Mouse (Mus musculus) hindbrain, embryonic 16.5 days (tissue): ENCODE measurements around the gene Fam213b. TPM values are rescaled to one million over a fixed set of nuclear protein-coding genes. Genes with fewer than 3 reads are reported as not detected.

Experiments used
- ATAC-seq: fragments of 200-750 bp; cut with Nextera tagmentation; 2 replicates; pipeline ENCODE4 v1.8.0; 2017; ENCODE audit warnings: moderate TSS enrichment, moderate library complexity
- H3K27ac ChIP-seq: fragments of 300-500 bp; sonication (generic); 2 replicates; pipeline ENCODE4 v1.5.1; 2014; ENCODE audit warnings: low read depth, mild to moderate bottlenecking, control low read depth, low read length, moderate library complexity
- H3K27me3 ChIP-seq: fragments of 300-500 bp; sonication (generic); replicated peaks from 2 replicates; pipeline ENCODE4 v1.6.1; 2014; ENCODE audit warnings: low read length; ENCODE audit not compliant: control insufficient read depth, insufficient read depth
- H3K36me3 ChIP-seq: fragments of 300-500 bp; sonication (generic); 2 replicates; pipeline ENCODE4 v1.6.1; 2014; ENCODE audit warnings: mild to moderate bottlenecking, low read length, moderate library complexity, mixed read lengths; ENCODE audit not compliant: control insufficient read depth, insufficient read depth
- H3K4me1 ChIP-seq: fragments of 300-500 bp; sonication (generic); 2 replicates; pipeline ENCODE4 v1.6.1; 2014; ENCODE audit warnings: low read depth, low read length; ENCODE audit not compliant: control insufficient read depth, insufficient read depth
- H3K4me2 ChIP-seq: fragments of 300-500 bp; sonication (generic); 2 replicates; pipeline ENCODE4 v1.6.1; 2014; ENCODE audit warnings: mild to moderate bottlenecking, low read length, control low read depth, moderate library complexity
- H3K4me3 ChIP-seq: fragments of 300-500 bp; sonication (generic); 2 replicates; pipeline ENCODE4 v1.5.1; 2014; ENCODE audit warnings: mild to moderate bottlenecking, low read length, control low read depth, moderate library complexity
- H3K9ac ChIP-seq: fragments of 300-500 bp; sonication (generic); 2 replicates; pipeline ENCODE4 v1.6.1; 2014; ENCODE audit warnings: low read depth, mild to moderate bottlenecking, control low read depth, low read length, moderate library complexity
- H3K9me3 ChIP-seq: fragments of 300-500 bp; sonication (generic); 2 replicates; pipeline ENCODE4 v1.6.1; 2014; ENCODE audit warnings: mild to moderate bottlenecking, low read length, moderate library complexity; ENCODE audit not compliant: control insufficient read depth
- WGBS: fragments of 180-500 bp; shearing (Covaris S2); extraction: QIAGEN DNeasy Blood & Tissue Kit; methylation state at CpG from one replicate; pipeline ENCODE4 v1.1.7; 2014; 5-methylcytosine and 5-hydroxymethylcytosine counted together
- polyA plus RNA-seq: library from polyadenylated mRNA; unstranded; fragments of >200 nt; fragmentation: Nextera tagmentation; extraction: Ambion mirVana; gene quantifications from 2 replicates; pipeline ENCODE4 v1.2.1, GENCODE M21; 2015

Fam213b gene
- polyA plus RNA-seq, 1 experiment from 2014 or later, result 80.1 TPM

- no peaks in the 10 kb centered on the region for H3K27me3 ChIP-seq
- no peak overlapping the region for H3K27ac ChIP-seq
- no peak overlapping the region for H3K9ac ChIP-seq
- H3K9me3 ChIP-seq, result no peaks in the 10 kb centered on the region
- WGBS, result 81% methylated on average over 2 of the region's 2 CpGs
- peaks cover 4% of the 10 kb centered on the region for H3K4me1 ChIP-seq
- no peaks in the 10 kb centered on the region for H3K36me3 ChIP-seq
- no peak overlapping the region for H3K4me2 ChIP-seq
- ATAC-seq, result no peak
- H3K4me3 ChIP-seq, result no peak overlapping the region
These were observed 12.7 kb upstream of the Fam213b start for GRCm38 (mm10) chr4:154911644-154912043.

DNA sequence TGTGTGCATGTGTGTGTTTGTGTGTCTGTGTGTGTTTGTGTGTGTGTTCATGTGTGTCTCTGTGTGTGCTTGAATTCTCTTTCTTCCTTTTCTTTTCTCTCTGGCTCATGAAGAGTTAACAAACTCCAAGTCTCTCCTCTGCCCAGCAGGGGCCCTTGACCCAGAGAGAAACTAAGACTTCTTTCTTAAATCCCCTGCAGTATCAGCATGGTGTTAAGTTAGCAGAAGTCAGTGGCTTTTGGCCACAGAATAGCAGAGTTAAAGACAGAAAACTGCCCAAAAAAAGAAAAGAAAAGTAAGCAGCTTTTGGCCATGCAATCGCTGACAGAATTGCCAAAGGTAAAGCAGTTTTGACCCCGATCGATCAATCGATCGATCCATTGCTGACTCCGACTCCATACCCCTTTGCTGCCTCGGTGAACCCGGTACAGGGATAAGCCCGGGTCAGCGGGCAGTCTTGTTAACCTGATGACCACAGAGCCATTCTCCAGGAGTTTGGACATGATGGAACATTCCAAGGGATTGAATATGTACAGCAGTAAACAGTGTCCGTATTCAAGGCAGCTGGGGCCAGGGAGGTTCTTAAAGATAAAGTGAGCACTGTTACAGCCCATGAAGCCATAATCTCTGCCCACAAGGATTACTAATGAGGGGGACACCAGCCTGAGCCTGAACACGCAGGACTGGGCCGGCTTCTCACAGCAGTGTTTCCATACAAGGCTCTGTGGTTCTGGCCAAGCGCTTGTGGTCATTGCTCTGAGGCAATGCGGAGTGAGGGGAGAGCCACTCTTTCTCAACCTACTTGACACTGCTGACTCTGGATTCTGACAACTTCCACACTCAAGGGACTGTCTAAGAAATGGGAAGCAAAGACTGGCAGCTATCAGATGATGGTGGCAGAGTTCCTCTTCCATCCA is 11.9 kb upstream of the Fam213b start:
- Histone ChIP-seq H3K27ac (no peak overlapping the region), H3K36me3 (no peaks in the 10 kb centered on the region), H3K4me1 (peaks cover 4% of the 10 kb centered on the region), H3K9ac (no peak overlapping the region), H3K4me2 (no peak overlapping the region), H3K9me3 (no peaks in the 10 kb centered on the region), H3K4me3 (no peak overlapping the region), H3K27me3 (no peaks in the 10 kb centered on the region)
- ATAC-seq, result no peak
- WGBS, result 20% methylated on average over 15 of the region's 15 CpGs

DNA sequence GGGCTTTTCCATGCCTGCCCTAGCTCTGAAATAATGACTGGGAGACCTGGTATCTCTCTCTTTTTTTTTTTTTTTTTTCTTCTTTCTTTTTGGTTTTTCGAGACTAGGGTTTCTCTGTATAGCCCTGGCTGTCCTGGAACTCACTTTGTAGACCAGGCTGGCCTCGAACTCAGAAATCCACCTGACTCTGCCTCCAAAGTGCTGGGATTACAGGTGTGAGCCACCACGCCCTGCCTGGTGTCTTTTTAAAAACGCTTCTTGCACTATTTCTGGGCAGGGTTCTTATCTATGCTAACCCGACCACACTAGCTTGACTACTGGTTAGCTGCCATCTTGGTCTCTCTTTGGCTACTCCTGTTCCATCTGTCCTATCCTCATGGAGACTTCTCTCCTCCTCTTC is 9.6 kb upstream of the Fam213b start:
- ATAC-seq, result no peak
- Histone ChIP-seq H3K4me1 (peaks cover 4% of the 10 kb centered on the region), H3K4me3 (no peak overlapping the region), H3K9ac (no peak overlapping the region), H3K9me3 (no peaks in the 10 kb centered on the region), H3K4me2 (no peak overlapping the region), H3K27me3 (no peaks in the 10 kb centered on the region), H3K27ac (no peak overlapping the region), H3K36me3 (no peaks in the 10 kb centered on the region)
- WGBS, result 89% methylated on average over 5 of the region's 5 CpGs

GRCm38 (mm10) chr4:154907833-154908232 is 8.9 kb upstream of the Fam213b start:
- 45% methylated on average over 17 of the region's 17 CpGs for WGBS
- no peak overlapping the region for H3K4me3 ChIP-seq
- H3K36me3 ChIP-seq, result no peaks in the 10 kb centered on the region
- no peak for ATAC-seq
- peak overlapping the region; percentile 19; the same call in 1 of the 2 replicates for H3K4me2 ChIP-seq
- no peaks in the 10 kb centered on the region for H3K27me3 ChIP-seq
- no peaks in the 10 kb centered on the region for H3K9me3 ChIP-seq
- peaks cover 4% of the 10 kb centered on the region for H3K4me1 ChIP-seq
- peak overlapping the region; percentile 47; the same call in 1 of the 2 replicates for H3K9ac ChIP-seq
- H3K27ac ChIP-seq, result peak overlapping the region; percentile 23; the same call in 1 of the 2 replicates

DNA sequence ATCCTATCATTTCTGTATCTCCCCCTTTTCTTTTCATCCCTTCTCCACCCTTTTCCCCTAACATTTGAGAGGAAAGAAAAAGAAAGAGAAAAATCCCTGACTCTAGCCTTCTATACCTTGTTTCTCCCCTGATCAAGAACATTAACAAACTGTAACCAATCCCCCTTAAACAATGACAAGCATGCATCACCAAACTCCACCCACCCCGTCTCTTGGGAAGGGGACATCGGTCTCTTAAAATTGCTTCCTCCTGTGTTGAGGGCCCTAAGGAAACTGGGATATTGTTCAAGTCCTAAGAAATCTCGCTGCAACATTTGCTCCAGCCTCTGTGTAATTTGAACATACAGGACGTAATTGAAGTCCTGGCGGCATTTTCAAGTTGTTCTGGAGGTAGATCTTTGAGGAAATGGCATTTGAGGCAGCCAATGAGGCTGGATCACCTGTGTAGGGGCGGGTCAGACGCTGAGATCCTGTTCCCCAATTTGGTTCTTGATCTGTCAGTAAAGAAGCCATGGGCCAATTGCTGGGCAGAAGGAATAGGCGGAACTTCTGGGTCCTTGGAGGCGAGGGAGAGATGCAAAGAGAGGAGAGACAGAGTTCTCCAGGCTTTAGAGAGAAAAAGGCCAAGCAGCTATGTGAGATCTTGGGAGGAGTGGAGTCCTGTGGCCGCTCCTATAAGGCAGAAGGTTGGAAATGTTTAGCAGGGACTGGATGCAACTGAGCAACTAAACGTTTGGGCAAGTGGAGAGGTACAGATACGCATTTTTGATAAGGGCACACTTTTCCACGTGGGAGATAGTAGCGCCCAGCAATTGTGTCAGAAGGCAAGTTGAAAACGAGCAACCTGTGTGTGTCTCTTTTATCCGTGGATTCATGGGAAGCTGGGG is 5.5 kb upstream of the Fam213b start:
- no peak overlapping the region for H3K27ac ChIP-seq
- peak; percentile 95 for ATAC-seq
- WGBS, result 3% methylated on average over 16 of the region's 16 CpGs
- H3K9me3 ChIP-seq, result no peaks in the 10 kb centered on the region
- H3K4me3 ChIP-seq, result peak overlapping the region; percentile 39
- H3K4me1 ChIP-seq, result peaks cover 4% of the 10 kb centered on the region
- H3K9ac ChIP-seq, result peak overlapping the region; percentile 43; the same call in 1 of the 2 replicates
- no peaks in the 10 kb centered on the region for H3K36me3 ChIP-seq
- 0 out of 2 replicates have a peak, but pooled peaks cover 2% of the 10 kb centered on the region for H3K27me3 ChIP-seq
- H3K4me2 ChIP-seq, result peak overlapping the region; percentile 73

GRCm38 (mm10) chr4:154902371-154902770 is 3.4 kb upstream of the Fam213b start:
- no peak overlapping the region for H3K9ac ChIP-seq
- no peaks in the 10 kb centered on the region for H3K9me3 ChIP-seq
- H3K36me3 ChIP-seq, result no peaks in the 10 kb centered on the region
- peaks cover 12% of the 10 kb centered on the region for H3K4me1 ChIP-seq
- ATAC-seq, result no peak
- no peak overlapping the region for H3K4me2 ChIP-seq
- H3K27me3 ChIP-seq, result 0 out of 2 replicates have a peak, but pooled peaks cover 2% of the 10 kb centered on the region
- no peak overlapping the region for H3K4me3 ChIP-seq
- H3K27ac ChIP-seq, result no peak overlapping the region
- 95% methylated on average over 2 of the region's 2 CpGs for WGBS

GRCm38 (mm10) chr4:154897676-154898465 is 1.1 kb downstream of the Fam213b start:
- no peak for ATAC-seq
- Histone ChIP-seq H3K4me3 (peak overlapping the region; percentile 65), H3K9me3 (no peaks in the 10 kb centered on the region), H3K4me1 (peaks cover 17% of the 10 kb centered on the region), H3K9ac (peak overlapping the region; percentile 81), H3K4me2 (peak overlapping the region; percentile 67), H3K27me3 (0 out of 2 replicates have a peak, but pooled peaks cover 2% of the 10 kb centered on the region), H3K36me3 (no peaks in the 10 kb centered on the region), H3K27ac (no peak overlapping the region)
- 66% methylated on average over 6 of the region's 6 CpGs for WGBS

DNA sequence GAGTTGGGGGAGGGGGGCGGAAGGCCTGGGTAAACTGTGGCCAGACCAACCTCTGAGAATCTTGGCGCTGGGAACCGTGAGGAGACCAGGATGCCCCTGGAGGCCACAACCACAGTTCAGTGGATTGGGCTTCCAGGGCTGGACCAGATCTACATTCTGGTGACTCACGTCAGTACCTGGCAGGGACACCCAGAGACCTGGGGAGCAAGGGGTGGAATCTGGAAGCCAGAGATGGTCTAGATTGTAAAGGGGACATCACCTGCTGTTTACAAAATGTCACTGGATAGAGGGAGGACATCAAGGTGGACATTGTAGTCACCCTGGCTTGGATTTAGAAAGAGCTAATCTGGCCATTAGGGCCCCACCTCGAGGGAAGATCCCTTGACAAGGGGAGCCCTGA is 3.4 kb downstream of the Fam213b start:
- no peak overlapping the region for H3K27ac ChIP-seq
- H3K27me3 ChIP-seq, result 0 out of 2 replicates have a peak, but pooled peaks cover 2% of the 10 kb centered on the region
- no peak for ATAC-seq
- H3K9ac ChIP-seq, result no peak overlapping the region
- peaks cover 17% of the 10 kb centered on the region for H3K4me1 ChIP-seq
- no peaks in the 10 kb centered on the region for H3K36me3 ChIP-seq
- WGBS, result 81% methylated on average over 5 of the region's 5 CpGs
- no peaks in the 10 kb centered on the region for H3K9me3 ChIP-seq
- no peak overlapping the region for H3K4me2 ChIP-seq
- no peak overlapping the region for H3K4me3 ChIP-seq
